Mouse (Mus musculus) myocyte (in vitro differentiated cells): ENCODE measurements around the gene Krit1. TPM values are rescaled to one million over a fixed set of nuclear protein-coding genes. Genes with fewer than 3 reads are reported as not detected.
"Not testable (repeated sequence)": the region's sequence is repeated elsewhere in the genome, so short reads cannot be mapped to it uniquely, and the experiment has no call there.

Experiments
- H3K27me3 ChIP-seq: one replicate; pipeline ENCODE4 v1.6.1; 2011; ENCODE audit not compliant: control insufficient read depth, insufficient read depth, insufficient read length
- H3K36me3 ChIP-seq: one replicate; pipeline ENCODE4 v1.6.1; 2011; ENCODE audit not compliant: control insufficient read depth, insufficient read depth
- H3K4me2 ChIP-seq: one replicate; pipeline ENCODE4 v1.6.1; 2011; ENCODE audit warnings: low read depth, control low read depth
- H3K4me3 ChIP-seq: one replicate; pipeline ENCODE4 v1.5.1; 2011; ENCODE audit warnings: mild to moderate bottlenecking, control low read depth, moderate library complexity
- H3K79me2 ChIP-seq: one replicate; pipeline ENCODE4 v1.6.1; 2011; ENCODE audit not compliant: control insufficient read depth, insufficient read depth
- H3ac ChIP-seq: one replicate; pipeline ENCODE4 v1.6.1; 2011; ENCODE audit not compliant: control insufficient read depth, insufficient read length
- CEBPB ChIP-seq: IDR thresholded peaks from 2 replicates; pipeline ENCODE4 v1.6.1; 2011; ENCODE audit warnings: mild to moderate bottlenecking, moderate library complexity; ENCODE audit not compliant: poor library complexity, insufficient read depth, severe bottlenecking
- E2F4 ChIP-seq: IDR thresholded peaks from one replicate; pipeline ENCODE4 v1.6.1; 2011; ENCODE audit warnings: mild to moderate bottlenecking, control low read depth, moderate library complexity; ENCODE audit not compliant: insufficient read depth
- MAX ChIP-seq: IDR thresholded peaks from one replicate; pipeline ENCODE4 v1.6.1; 2011; ENCODE audit warnings: low read depth, mild to moderate bottlenecking, control low read depth
- MYOD1 ChIP-seq, 3 experiments: IDR thresholded peaks; one replicate each; pipeline ENCODE4 v1.6.1; 2011; ENCODE audit warnings: control low read depth in 2 of 3, low read depth in 2 of 3, mild to moderate bottlenecking in 2 of 3, moderate library complexity in 1 of 3; ENCODE audit not compliant: insufficient read length in 2 of 3, control insufficient read depth in 1 of 3
- MYOG ChIP-seq, 3 experiments: IDR thresholded peaks; one replicate each; pipeline ENCODE4 v1.6.1; 2011; ENCODE audit warnings: control low read depth in 2 of 3, low read depth in 2 of 3, mild to moderate bottlenecking in 2 of 3; ENCODE audit not compliant: insufficient read length in 2 of 3, control insufficient read depth in 1 of 3, insufficient read depth in 1 of 3
- POLR2A ChIP-seq: IDR thresholded peaks from one replicate; pipeline ENCODE4 v1.6.1; 2011; ENCODE audit warnings: low read depth, mild to moderate bottlenecking, control low read depth, moderate library complexity; ENCODE audit not compliant: insufficient read length
- POLR2AphosphoS2 ChIP-seq: IDR thresholded peaks from one replicate; pipeline ENCODE4 v1.6.1; 2011; ENCODE audit warnings: low read depth, control low read depth; ENCODE audit not compliant: insufficient read length
- REST ChIP-seq: IDR thresholded peaks from one replicate; pipeline ENCODE4 v1.6.1; 2011; ENCODE audit warnings: mild to moderate bottlenecking, control low read depth, moderate library complexity; ENCODE audit not compliant: insufficient read depth, insufficient read length
- SRF ChIP-seq: IDR thresholded peaks from one replicate; pipeline ENCODE4 v1.6.1; 2011; ENCODE audit warnings: low read depth; ENCODE audit not compliant: control insufficient read depth, insufficient read length
- TCF12 ChIP-seq: IDR thresholded peaks from one replicate; pipeline ENCODE4 v1.6.1; 2011; ENCODE audit warnings: mild to moderate bottlenecking, control low read depth; ENCODE audit not compliant: poor library complexity, insufficient read depth, severe bottlenecking
- TCF3 ChIP-seq: IDR thresholded peaks from one replicate; pipeline ENCODE4 v1.6.1; 2011; ENCODE audit warnings: low read depth, control low read depth; ENCODE audit not compliant: insufficient read length
- USF1 ChIP-seq: IDR thresholded peaks from one replicate; pipeline ENCODE4 v1.6.1; 2011; ENCODE audit warnings: low read depth, mild to moderate bottlenecking, control low read depth, moderate library complexity
- polyA plus RNA-seq: library from polyadenylated mRNA; unstranded; fragments of >200 nt; fragmentation: generic; extraction: Trizol; gene quantifications from one replicate; pipeline ENCODE4 v1.2.1, GENCODE M21; 2012; ENCODE audit warnings: missing spikeins

Gene Krit1
- polyA plus RNA-seq, 1 experiment, result 6.5 TPM

- peaks cover 56% of the 10 kb centered on the region for H3K79me2 ChIP-seq
- peak overlapping the region; percentile 36 for H3K4me2 ChIP-seq
- H3K36me3 ChIP-seq, result no peaks in the 10 kb centered on the region
- no peak overlapping the region for H3K4me3 ChIP-seq
- no peak for TF ChIP-seq CEBPB
- TF ChIP-seq MAX, result no peak
- no peak for TF ChIP-seq MYOD1 (IDR thresholded peaks at IDR 0.05; ENCODE audit: control insufficient read depth in 1 of 3, insufficient read length in 2 of 3, low read depth in 2 of 3)
- TF ChIP-seq REST, result no peak
- no peak for TF ChIP-seq POLR2A
- no peak for TF ChIP-seq POLR2AphosphoS2
- TF ChIP-seq USF1, result no peak
- TF ChIP-seq SRF, result no peak
- no peak for TF ChIP-seq TCF12
- TF ChIP-seq MYOG (IDR thresholded peaks at IDR 0.05; ENCODE audit: control insufficient read depth in 1 of 3, insufficient read depth in 1 of 3, insufficient read length in 2 of 3, low read depth in 2 of 3), result no peak
- no peak overlapping the region for H3ac ChIP-seq
- no peaks in the 10 kb centered on the region for H3K27me3 ChIP-seq
Measured at GRCm38 (mm10) chr5:3783947-3784681, 18.9 kb upstream of the Krit1 start.

- TF ChIP-seq TCF12 (no peak), MYOG (IDR thresholded peaks at IDR 0.05; ENCODE audit: control insufficient read depth in 1 of 3, insufficient read depth in 1 of 3, insufficient read length in 2 of 3, low read depth in 2 of 3) (peak in 1 of 3 experiments; percentile 59), SRF (no peak), MYOD1 (IDR thresholded peaks at IDR 0.05; ENCODE audit: control insufficient read depth in 1 of 3, insufficient read length in 2 of 3, low read depth in 2 of 3) (peak; percentile 21 to 49 (median 30))
- H3K4me3 ChIP-seq, result no peak overlapping the region
- peaks cover 57% of the 10 kb centered on the region for H3K79me2 ChIP-seq
- no peak overlapping the region for H3ac ChIP-seq
- H3K27me3 ChIP-seq, result no peaks in the 10 kb centered on the region
- no peaks in the 10 kb centered on the region for H3K36me3 ChIP-seq
- H3K4me2 ChIP-seq, result peak overlapping the region; percentile 32
Measured at GRCm38 (mm10) chr5:3784751-3785496, 18.1 kb upstream of the Krit1 start.

DNA sequence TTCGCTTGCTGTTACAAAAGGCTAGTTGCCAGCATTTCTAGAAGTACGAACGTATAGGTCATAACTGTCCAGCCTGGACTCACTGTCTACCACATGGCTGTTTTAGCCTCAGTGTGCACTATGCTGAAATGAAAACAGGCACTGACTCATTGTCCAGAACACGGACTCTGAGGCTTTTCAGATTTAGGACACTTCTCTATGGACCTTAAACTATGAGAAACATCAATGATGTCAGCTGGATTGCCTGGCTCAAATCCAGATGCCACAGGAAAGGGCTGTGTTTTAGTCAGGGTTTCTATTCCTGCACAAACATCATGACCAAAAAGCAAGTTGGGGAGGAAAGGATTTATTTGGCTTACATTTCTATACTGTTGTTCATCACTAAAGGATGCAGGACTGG lies 15.4 kb upstream of the Krit1 start:
- H3K4me3 ChIP-seq, result no peak overlapping the region
- H3K36me3 ChIP-seq, result no peaks in the 10 kb centered on the region
- H3K4me2 ChIP-seq, result peak overlapping the region; percentile 64
- no peak overlapping the region for H3ac ChIP-seq
- no peaks in the 10 kb centered on the region for H3K27me3 ChIP-seq
- peaks cover 49% of the 10 kb centered on the region for H3K79me2 ChIP-seq
- TF ChIP-seq E2F4, result no peak
- TF ChIP-seq MYOG (IDR thresholded peaks at IDR 0.05; ENCODE audit: control insufficient read depth in 1 of 3, insufficient read depth in 1 of 3, insufficient read length in 2 of 3, low read depth in 2 of 3), result no peak
- TF ChIP-seq MYOD1 (IDR thresholded peaks at IDR 0.05; ENCODE audit: control insufficient read depth in 1 of 3, insufficient read length in 2 of 3, low read depth in 2 of 3), result no peak
- TF ChIP-seq REST, result no peak
- TF ChIP-seq TCF12, result no peak

DNA sequence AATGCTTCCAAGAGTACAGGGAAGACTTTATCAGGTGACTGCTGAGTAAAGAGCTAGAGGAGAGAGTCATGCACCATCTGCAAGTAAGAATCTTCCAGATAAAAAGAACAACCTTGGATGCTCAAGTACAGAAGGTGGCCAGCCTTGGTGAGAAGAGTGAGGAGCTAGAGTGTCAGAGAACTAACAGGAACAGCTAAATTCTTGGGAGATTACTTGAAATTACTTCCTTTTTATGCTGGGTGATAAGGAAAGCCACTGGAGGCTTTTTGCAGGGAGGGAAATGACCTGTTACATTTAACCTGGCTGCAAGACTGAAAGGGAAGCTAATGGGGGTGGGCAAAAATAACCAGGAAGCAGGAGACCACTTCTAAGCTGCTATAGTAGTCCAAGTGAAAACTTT lies 11.9 kb upstream of the Krit1 start:
- Histone ChIP-seq H3K27me3 (no peaks in the 10 kb centered on the region), H3K4me3 (no peak overlapping the region), H3K4me2 (no peak overlapping the region), H3ac (no peak overlapping the region), H3K79me2 (peaks cover 61% of the 10 kb centered on the region), H3K36me3 (no peaks in the 10 kb centered on the region)
- TF ChIP-seq MYOG (IDR thresholded peaks at IDR 0.05; ENCODE audit: control insufficient read depth in 1 of 3, insufficient read depth in 1 of 3, insufficient read length in 2 of 3, low read depth in 2 of 3) (no peak), USF1 (no peak), TCF3 (no peak), SRF (no peak), MYOD1 (IDR thresholded peaks at IDR 0.05; ENCODE audit: control insufficient read depth in 1 of 3, insufficient read length in 2 of 3, low read depth in 2 of 3) (no peak), E2F4 (no peak), CEBPB (no peak), TCF12 (no peak)

DNA sequence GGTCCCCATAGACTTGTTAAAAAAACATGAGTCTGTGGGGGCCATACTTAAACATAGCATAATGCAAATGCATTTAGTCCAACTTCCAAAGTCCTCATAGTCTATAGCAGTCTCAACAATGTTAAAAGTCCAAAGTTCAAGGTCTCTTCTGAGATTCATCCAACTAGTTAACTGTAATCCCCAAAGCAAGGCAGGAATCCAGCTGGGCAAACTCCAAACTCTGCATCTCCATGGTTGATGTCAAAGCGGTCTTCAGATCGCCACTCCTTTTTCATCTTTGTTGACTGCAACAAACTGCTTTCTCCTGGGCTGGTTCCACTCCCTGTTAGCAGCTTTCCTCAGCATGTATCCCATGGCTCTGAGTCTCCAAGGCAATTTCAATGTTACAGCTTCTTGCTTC lies 5.9 kb upstream of the Krit1 start:
- not testable (repeated sequence) for H3K4me2 ChIP-seq, H3ac ChIP-seq

GRCm38 (mm10) chr5:3798656-3799055 lies 4.3 kb upstream of the Krit1 start:
- H3ac ChIP-seq, H3K27me3 ChIP-seq, H3K4me3 ChIP-seq, H3K4me2 ChIP-seq, H3K36me3 ChIP-seq: not testable (repeated sequence)
- H3K79me2 ChIP-seq, result peaks cover 63% of the 10 kb centered on the region

More for the DNA sequence above, 5.9 kb upstream of the Krit1 start:
- H3K36me3 ChIP-seq, H3K4me3 ChIP-seq, H3K27me3 ChIP-seq: not testable (repeated sequence)
- peaks cover 75% of the 10 kb centered on the region for H3K79me2 ChIP-seq
